In the genomic region with DNA sequence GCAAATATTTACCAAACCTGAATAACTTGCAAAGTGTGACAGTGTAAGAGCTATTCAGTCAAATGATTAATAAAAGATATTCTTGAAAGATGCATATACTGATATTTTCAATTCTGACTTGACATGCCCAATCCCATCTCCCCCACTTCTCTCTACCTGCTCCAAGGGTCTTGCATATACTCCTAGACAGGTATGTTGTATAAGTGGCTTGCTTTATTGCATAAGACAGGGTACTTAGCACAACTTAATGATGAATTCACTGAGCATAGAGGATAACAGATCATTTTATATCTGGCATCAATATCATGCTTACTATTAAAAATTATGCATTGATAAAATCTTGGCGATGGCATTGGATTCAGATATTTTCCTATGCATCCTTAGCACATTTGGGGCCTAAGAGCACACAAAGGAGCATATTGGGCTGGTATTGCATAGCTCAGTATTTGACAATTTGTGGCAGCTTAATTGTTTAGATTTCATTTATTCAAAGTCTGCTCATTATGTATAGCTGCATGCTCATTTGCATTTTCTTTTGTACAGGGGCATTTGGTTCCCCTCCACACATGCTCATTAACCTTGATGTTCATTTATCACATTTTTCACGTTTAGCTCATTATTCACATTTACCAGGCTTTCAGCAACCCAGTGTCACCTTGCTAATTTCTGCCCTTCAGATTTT, we compare ENCODE assay signal across 27 mouse cellular contexts.
DNase-seq lines count a peak whose midpoint lies in the region; ATAC-seq lines count a peak whose summit lies in the region.
"Had no signal": no experiment of that assay in that cellular context is flagged by ENCODE, and none has a peak within 500 bp of the region (broad histone marks: within the 10 kb centered on the region; RNA-seq: fewer than 3 reads in every experiment).

No protein-coding gene starts in this region.

- H3K4me3 ChIP-seq in hindbrain, embryonic 13.5 days: no peak overlapping the region
- no peak overlapping the region for H3K4me3 ChIP-seq in hindbrain, embryonic 16.5 days (ENCODE audit: low read length)
- H3K4me3 ChIP-seq in forebrain, embryonic 16.5 days (replicated peaks; ENCODE audit: low read length): no peak overlapping the region
- H3K4me3 ChIP-seq: embryonic facial prominence, embryonic 13.5 days; heart, embryonic 10.5 days; heart, embryonic 15.5 days; myocyte; neural tube, embryonic 13.5 days had no signal

- 37% methylated on average over 2 of the region's 2 CpGs for WGBS in hindbrain, embryonic 13.5 days
- 42% methylated on average over 2 of the region's 2 CpGs for WGBS in hindbrain, embryonic 16.5 days
- WGBS in forebrain, embryonic 16.5 days: 8% methylated on average over 2 of the region's 2 CpGs

- no peak overlapping the region for H3K27ac ChIP-seq in hindbrain, embryonic 13.5 days
- H3K27ac ChIP-seq in hindbrain, embryonic 16.5 days (ENCODE audit: low read depth, low read length): no peak overlapping the region
- H3K27ac ChIP-seq in forebrain, embryonic 16.5 days (ENCODE audit: low read length): peak overlapping the region; percentile 50
- H3K27ac ChIP-seq: embryonic facial prominence, embryonic 13.5 days; heart, embryonic 10.5 days; heart, embryonic 15.5 days; liver, embryonic 14.5 days; neural tube, embryonic 13.5 days had no signal

- H3K36me3 ChIP-seq in hindbrain, embryonic 13.5 days: no peaks in the 10 kb centered on the region
- no peaks in the 10 kb centered on the region for H3K36me3 ChIP-seq in hindbrain, embryonic 16.5 days (ENCODE audit: control insufficient read depth, insufficient read depth, low read length)
- H3K36me3 ChIP-seq in forebrain, embryonic 16.5 days (ENCODE audit: control insufficient read depth, insufficient read depth): no peaks in the 10 kb centered on the region
- H3K36me3 ChIP-seq: embryonic facial prominence, embryonic 13.5 days; heart, embryonic 10.5 days; heart, embryonic 15.5 days; neural tube, embryonic 13.5 days had no signal

- H3K4me2 ChIP-seq in hindbrain, embryonic 13.5 days: no peak overlapping the region
- H3K4me2 ChIP-seq in hindbrain, embryonic 16.5 days (ENCODE audit: low read length): no peak overlapping the region
- no peak overlapping the region for H3K4me2 ChIP-seq in forebrain, embryonic 16.5 days (ENCODE audit: low read length)
- H3K4me2 ChIP-seq: embryonic facial prominence, embryonic 13.5 days; heart, embryonic 15.5 days; neural tube, embryonic 13.5 days had no signal

- peaks cover 4% of the 10 kb centered on the region; the same call in 1 of the 2 replicates for H3K4me1 ChIP-seq in hindbrain, embryonic 13.5 days (replicated peaks)
- H3K4me1 ChIP-seq in hindbrain, embryonic 16.5 days (ENCODE audit: control insufficient read depth, insufficient read depth, low read depth, low read length): no peaks in the 10 kb centered on the region; the same call in 1 of the 2 replicates
- H3K4me1 ChIP-seq in forebrain, embryonic 16.5 days (replicated peaks; ENCODE audit: control insufficient read depth, insufficient read depth, low read length): peaks cover 9% of the 10 kb centered on the region
- H3K4me1 ChIP-seq: embryonic facial prominence, embryonic 13.5 days; heart, embryonic 10.5 days; heart, embryonic 15.5 days had no signal

- DNase-seq in retina, postnatal 1 day: peak; percentile 47
- DNase-seq in retina, embryonic 14.5 days (ENCODE audit: low spot score): no peak
- DNase-seq in lung, postnatal 10 days: no peak
- DNase-seq in spleen, adult 12 weeks (ENCODE audit: low spot score): no peak
- DNase-seq: adrenal gland, postnatal 25 days; B cell, adult 2 months; cerebellum, adult 18-20 months; cerebellum, postnatal 10 days; gastrocnemius, postnatal 10 days; kidney, adult 9 months; kidney, postnatal 10 days; liver; lung, adult 2 months; lung, postnatal 14 days; right cerebral cortex, postnatal 25 days; spleen, adult 18-20 months; thymus, postnatal 14 days had no signal

- no peaks in the 10 kb centered on the region for H3K9me3 ChIP-seq in hindbrain, embryonic 13.5 days
- no peaks in the 10 kb centered on the region for H3K9me3 ChIP-seq in hindbrain, embryonic 16.5 days (ENCODE audit: control insufficient read depth, low read length)
- 0 out of 2 replicates have a peak, but pooled peaks cover 2% of the 10 kb centered on the region for H3K9me3 ChIP-seq in forebrain, embryonic 16.5 days (ENCODE audit: control insufficient read depth, low read length)
- H3K9me3 ChIP-seq: embryonic facial prominence, embryonic 13.5 days; heart, embryonic 10.5 days; heart, embryonic 15.5 days; neural tube, embryonic 13.5 days had no signal

- ATAC-seq in hindbrain, embryonic 13.5 days (ENCODE audit: low FRiP score): peak; percentile 71
- no peak for ATAC-seq in hindbrain, embryonic 16.5 days
- ATAC-seq in forebrain, embryonic 16.5 days: peak; percentile 95
- ATAC-seq: intestine, embryonic 16.5 days had no signal

- no peak overlapping the region for H3K9ac ChIP-seq in hindbrain, embryonic 13.5 days
- no peak overlapping the region for H3K9ac ChIP-seq in hindbrain, embryonic 16.5 days (ENCODE audit: low read depth, low read length)
- H3K9ac ChIP-seq in forebrain, embryonic 16.5 days (replicated peaks; ENCODE audit: low read depth, low read length): no peak overlapping the region
- H3K9ac ChIP-seq: embryonic facial prominence, embryonic 13.5 days; heart, embryonic 15.5 days; liver, embryonic 14.5 days; neural tube, embryonic 13.5 days had no signal

- no peaks in the 10 kb centered on the region for H3K27me3 ChIP-seq in hindbrain, embryonic 13.5 days
- H3K27me3 ChIP-seq in hindbrain, embryonic 16.5 days (replicated peaks; ENCODE audit: control insufficient read depth, insufficient read depth, low read length): no peaks in the 10 kb centered on the region
- no peaks in the 10 kb centered on the region for H3K27me3 ChIP-seq in forebrain, embryonic 16.5 days (replicated peaks; ENCODE audit: control insufficient read depth, insufficient read depth, low read length)
- H3K27me3 ChIP-seq: embryonic facial prominence, embryonic 13.5 days; heart, embryonic 15.5 days; neural tube, embryonic 13.5 days had no signal
